Mouse (Mus musculus) layer of hippocampus, adult 2 months (tissue): ENCODE results near the gene 4930523C07Rik. TPM values are rescaled to one million over a fixed set of nuclear protein-coding genes. Genes with fewer than 3 reads are reported as not detected.

ENCODE experiments used
- DNase-seq, 2 experiments: peaks; one replicate each; pipeline ENCODE4 v3.0.0; 2022; ENCODE audit warnings: low spot score in 2 of 2
- H3K27ac ChIP-seq: fragments of 200-600 bp; 2 replicates; pipeline ENCODE4 v1.8.1; 2022
- H3K4me3 ChIP-seq: fragments of 200-600 bp; 2 replicates; pipeline ENCODE4 v1.8.1; 2022; ENCODE audit warnings: mild to moderate bottlenecking
- CTCF ChIP-seq: fragments of 200-600 bp; conservative IDR thresholded peaks from 2 replicates; pipeline ENCODE4 v1.8.1; 2022; ENCODE audit warnings: antibody characterized with exemption, mild to moderate bottlenecking, moderate library complexity
- total RNA-seq, 2 experiments: library from RNA; stranded (reverse); gene quantifications; 2 replicates each; pipeline ENCODE4 v1.2.3; 2021

4930523C07Rik gene
- total RNA-seq, 2 experiments from 2014 or later, result 2.2 to 2.3 TPM

DNA sequence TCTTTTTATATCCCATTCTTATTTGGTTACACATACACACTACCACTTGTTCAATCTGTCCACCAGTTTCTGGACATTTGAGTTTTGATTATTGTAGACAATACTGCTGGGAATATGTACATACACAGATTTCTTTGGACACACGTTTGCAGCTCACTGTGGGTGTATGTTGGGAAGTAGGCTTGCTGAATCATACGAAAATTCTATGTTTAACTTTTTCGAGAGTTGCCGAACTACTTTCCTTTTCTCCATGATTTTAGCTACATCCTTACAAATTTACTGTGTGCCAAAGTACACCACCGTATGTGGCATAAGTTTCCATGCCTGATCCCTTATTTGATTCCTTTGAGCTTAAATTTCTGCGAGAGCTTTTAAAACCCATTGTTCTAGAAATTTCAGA, 6.7 kb downstream of the 4930523C07Rik start:
- H3K27ac ChIP-seq, result no peak overlapping the region
- no peak for TF ChIP-seq CTCF
- H3K4me3 ChIP-seq, result no peak overlapping the region
- no peak for DNase-seq

GRCm38 (mm10) chr1:160052556-160053315, 8.6 kb downstream of the 4930523C07Rik start:
- DNase-seq, result no peak

DNA sequence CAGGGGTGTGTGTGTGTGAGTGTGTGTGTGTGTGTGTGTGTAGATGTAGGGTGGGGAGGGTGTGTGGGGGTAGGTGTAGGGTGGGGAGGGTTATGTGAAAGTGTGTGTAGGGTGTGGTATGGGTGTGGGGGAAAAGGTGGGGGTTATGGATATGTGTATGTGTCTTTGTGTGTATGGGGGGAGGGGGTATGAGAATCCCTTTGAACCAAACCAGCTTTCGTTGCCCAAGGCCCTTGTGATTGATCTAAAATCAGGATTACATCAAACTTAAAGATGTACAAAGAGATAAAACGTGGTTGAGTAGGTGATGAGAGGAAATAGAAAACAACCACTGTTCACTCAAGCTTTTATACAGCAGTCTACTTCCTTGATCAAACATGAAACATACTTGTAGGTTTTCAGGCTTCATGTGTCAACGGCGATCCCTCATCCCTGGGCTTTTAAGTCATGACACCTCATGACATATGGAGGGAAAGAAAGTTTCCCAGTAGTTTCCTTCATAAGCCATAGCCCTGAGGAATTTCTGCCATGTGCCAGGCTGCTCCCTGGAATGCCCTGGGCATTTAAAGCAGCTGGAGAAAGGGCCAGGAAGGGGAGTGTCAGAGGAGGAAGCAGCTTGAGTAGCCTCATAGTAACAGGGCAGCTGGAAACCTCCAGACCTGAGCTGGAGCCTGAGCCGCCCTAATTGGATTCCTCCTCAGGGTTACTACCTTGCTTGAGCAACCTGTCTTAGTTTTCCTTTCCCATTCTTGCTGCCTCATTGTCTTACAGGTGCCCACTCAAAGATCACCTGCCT, 9.5 kb downstream of the 4930523C07Rik start:
- no peak overlapping the region for H3K4me3 ChIP-seq
- DNase-seq, result no peak
- H3K27ac ChIP-seq, result no peak overlapping the region
- no peak for TF ChIP-seq CTCF

More at GRCm38 (mm10) chr1:160052556-160053315, 8.6 kb downstream of the 4930523C07Rik start:
- Histone ChIP-seq H3K4me3 (no peak overlapping the region), H3K27ac (no peak overlapping the region)
- TF ChIP-seq CTCF, result no peak

DNA sequence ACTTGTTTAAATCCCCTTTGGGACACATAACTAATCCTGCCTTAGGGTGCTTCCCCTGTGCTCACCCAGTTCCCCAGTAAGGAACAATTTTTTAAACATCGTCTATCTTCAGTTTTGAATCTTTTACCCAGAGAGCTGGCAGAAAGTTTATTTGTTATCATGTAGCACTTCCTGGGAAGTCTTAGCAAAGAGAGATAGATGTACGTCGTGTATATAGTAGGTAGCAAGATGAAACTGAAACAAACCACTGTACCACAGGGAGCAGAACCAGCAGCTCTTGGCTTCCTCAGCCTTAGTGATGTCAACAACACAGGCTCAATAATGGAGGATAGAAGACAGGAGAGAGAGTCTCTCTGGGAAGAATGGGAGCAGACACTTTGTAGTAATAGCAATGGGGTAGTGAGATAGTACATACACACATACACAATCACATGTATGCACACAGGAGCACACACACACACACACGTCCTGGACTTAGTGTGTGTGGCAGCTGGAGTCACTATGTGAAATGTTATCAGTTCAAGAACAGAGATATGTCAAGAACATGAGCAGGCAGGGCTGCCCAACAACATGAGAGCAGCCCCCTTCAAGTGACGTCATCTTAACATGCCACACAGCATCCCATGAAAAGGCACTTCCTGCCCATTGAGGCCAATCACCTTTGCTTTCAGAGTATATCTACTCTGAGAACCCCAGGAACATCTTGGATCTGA, 10.3 kb downstream of the 4930523C07Rik start:
- DNase-seq, result no peak
- H3K4me3 ChIP-seq, result no peak overlapping the region
- no peak for TF ChIP-seq CTCF
- H3K27ac ChIP-seq, result no peak overlapping the region

GRCm38 (mm10) chr1:160057657-160058056, 13.5 kb downstream of the 4930523C07Rik start:
- Histone ChIP-seq H3K27ac (no peak overlapping the region), H3K4me3 (no peak overlapping the region)
- DNase-seq, result no peak
- no peak for TF ChIP-seq CTCF

- Histone ChIP-seq H3K27ac (no peak overlapping the region), H3K4me3 (no peak overlapping the region)
- DNase-seq, result no peak
- TF ChIP-seq CTCF, result no peak
These were observed 15.7 kb downstream of the 4930523C07Rik start for GRCm38 (mm10) chr1:160059908-160060307.

DNA sequence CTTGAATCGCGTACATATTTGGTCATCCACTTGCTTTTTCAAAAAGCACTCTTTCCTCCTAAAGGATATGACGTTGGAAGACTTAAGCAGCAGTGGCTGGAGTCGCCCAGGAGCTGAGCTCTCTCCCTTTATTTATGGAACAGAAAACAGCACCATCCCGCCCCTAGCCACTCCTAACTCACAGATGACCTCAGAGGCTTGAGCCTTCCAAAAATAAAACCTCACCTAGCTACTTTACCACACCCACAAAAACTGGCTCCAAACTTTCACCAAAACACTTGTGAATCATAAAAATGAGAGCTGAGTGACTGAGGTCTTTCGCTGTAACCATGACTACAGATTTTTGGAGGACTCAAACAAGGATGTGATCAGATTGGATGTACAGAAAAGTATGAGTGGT, 16.4 kb downstream of the 4930523C07Rik start:
- TF ChIP-seq CTCF, result no peak

DNA sequence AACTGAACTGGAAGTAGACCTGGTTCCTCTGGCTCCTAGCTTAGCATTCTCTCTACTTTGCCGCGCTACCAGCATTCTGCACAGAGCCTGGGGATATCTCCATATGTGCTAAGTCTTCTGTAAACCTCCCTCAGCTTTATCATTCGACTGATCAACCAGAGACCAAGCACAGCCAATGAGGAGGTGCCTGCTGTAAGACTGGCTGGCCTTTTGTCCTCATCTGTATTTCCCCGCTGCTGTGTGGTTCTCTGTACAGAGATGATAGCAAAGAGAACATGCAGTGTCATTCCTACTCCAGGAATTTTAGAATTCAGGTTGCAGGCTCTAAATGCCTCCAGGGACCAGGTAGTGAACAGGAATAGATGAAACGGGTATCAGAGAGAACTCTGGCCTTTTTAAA, 17.1 kb downstream of the 4930523C07Rik start:
- Histone ChIP-seq H3K27ac (no peak overlapping the region), H3K4me3 (no peak overlapping the region)
- TF ChIP-seq CTCF, result no peak
- no peak for DNase-seq

More for the DNA sequence above, 16.4 kb downstream of the 4930523C07Rik start:
- Histone ChIP-seq H3K4me3 (no peak overlapping the region), H3K27ac (no peak overlapping the region)
- no peak for DNase-seq

DNA sequence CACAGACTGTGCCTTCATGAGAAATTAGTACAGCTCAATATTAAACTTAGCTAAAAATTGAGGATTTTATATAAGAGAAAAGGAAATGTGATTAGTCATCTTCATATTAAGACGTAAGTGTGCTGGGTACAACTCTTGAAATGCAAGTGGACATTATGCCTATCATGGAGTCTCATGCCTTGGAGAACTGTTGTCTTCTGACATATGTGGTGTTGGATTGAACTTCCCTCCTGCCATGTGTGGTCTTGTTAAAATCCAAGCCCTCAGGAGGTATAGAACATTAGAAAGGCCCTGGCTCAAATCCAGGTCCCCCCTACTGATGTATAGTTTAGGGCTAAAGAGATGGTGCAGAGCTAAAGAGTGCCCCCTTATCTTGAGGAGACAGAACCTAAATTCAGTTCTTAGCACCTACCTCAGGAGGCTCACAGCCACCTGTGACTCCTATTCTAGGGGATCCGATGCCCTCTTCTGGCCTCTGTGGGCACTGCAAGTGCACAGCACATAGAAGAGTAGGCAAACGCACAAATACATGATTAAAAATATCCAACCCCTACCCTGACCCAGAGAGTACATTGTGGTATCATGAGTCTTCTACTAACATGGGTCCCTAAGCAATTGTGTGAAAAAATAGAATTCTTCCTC, 17.7 kb downstream of the 4930523C07Rik start:
- peak in 1 of 2 experiments; percentile 44 for DNase-seq
- Histone ChIP-seq H3K27ac (no peak overlapping the region), H3K4me3 (no peak overlapping the region)
- peak; percentile 78 for TF ChIP-seq CTCF

DNA sequence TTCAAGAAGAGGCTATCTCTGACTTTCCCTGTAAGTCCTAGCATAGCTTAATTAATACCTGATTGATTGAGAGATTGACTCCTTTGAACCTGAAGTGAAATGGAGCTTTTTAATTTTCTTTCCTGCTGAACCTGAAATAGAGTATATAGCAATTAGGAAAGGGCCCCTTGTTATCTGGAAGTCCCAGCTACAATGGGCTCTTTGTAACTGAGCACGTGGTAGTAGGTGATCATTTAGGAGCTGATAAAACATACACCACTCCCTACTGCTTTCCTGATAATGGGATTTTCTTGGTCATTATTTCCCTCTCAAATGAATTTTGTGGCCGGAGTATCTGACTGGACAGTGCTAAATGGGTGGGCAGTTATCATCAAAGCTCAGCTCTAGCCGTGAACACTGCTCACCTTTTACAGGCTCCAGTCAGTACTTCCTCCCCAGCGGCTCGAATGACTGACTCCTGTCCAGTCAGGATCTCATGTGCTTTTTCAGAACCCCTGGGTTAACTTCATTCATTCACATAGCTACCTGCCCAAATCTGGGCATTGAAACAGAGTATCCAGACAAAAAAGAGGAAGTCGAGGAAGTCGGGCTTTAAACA, 20.5 kb downstream of the 4930523C07Rik start:
- Histone ChIP-seq H3K4me3 (no peak overlapping the region), H3K27ac (no peak overlapping the region)
- TF ChIP-seq CTCF, result no peak
- DNase-seq, result no peak

- Histone ChIP-seq H3K27ac (no peak overlapping the region), H3K4me3 (no peak overlapping the region; the same call in 1 of the 2 replicates)
- TF ChIP-seq CTCF, result no peak
- no peak for DNase-seq
These were observed 34.9 kb downstream of the 4930523C07Rik start for GRCm38 (mm10) chr1:160078882-160079661.
